Mouse (Mus musculus) T-helper 1 cell (primary cell): Measurements from ENCODE around the gene Il20ra.
"Not testable (repeated sequence)": the region's sequence is repeated elsewhere in the genome, so short reads cannot be mapped to it uniquely, and the experiment has no call there.

ENCODE experiments used
- in situ Hi-C: fragments of 300-600 bp; cut with MboI, MseI; formaldehyde crosslinking; loops from one replicate; pipeline ENCODE4 v1.15.1; 2025; ENCODE audit warnings: high pct_unique_total_duplicates

The Il20ra gene

GRCm38 (mm10) chr10:19712421-19712836, at the start of gene Il20ra:
Gene Il20ra, plus strand, starts transcription at chr10:19712570.
- in situ Hi-C loops = loop anchor here (5.0 to 10.0 kb wide), 2 partner anchors 185 to 362 kb away; no protein-coding TSS in a partner anchor

GRCm38 (mm10) chr10:19668973-19669372, 43.4 kb upstream of the Il20ra start:
- in situ Hi-C loops = no loop called here

- in situ Hi-C loops = no loop called here
Observed at GRCm38 (mm10) chr10:19672015-19672414, 40.4 kb upstream of the Il20ra start.

GRCm38 (mm10) chr10:19673146-19673545, 39.2 kb upstream of the Il20ra start:
- in situ Hi-C loops = no loop called here

- in situ Hi-C loops = no loop called here
Observed at GRCm38 (mm10) chr10:19687686-19688085, 24.7 kb upstream of the Il20ra start.

GRCm38 (mm10) chr10:19691287-19691686, 21.1 kb upstream of the Il20ra start:
- in situ Hi-C loops = loop anchor here (5.0 to 10.0 kb wide), 2 partner anchors 94 to 196 kb away; no protein-coding TSS in a partner anchor

GRCm38 (mm10) chr10:19691771-19692170, 20.6 kb upstream of the Il20ra start:
- in situ Hi-C loops = loop anchor here (5.0 to 10.0 kb wide), 2 partner anchors 94 to 197 kb away; no protein-coding TSS in a partner anchor

GRCm38 (mm10) chr10:19692332-19692731, 20.0 kb upstream of the Il20ra start:
- in situ Hi-C loops = loop anchor here (5.0 to 10.0 kb wide), 2 partner anchors 95 to 198 kb away; no protein-coding TSS in a partner anchor

GRCm38 (mm10) chr10:19692988-19693387, 19.4 kb upstream of the Il20ra start:
- in situ Hi-C loops = loop anchor here (5.0 to 10.0 kb wide), 2 partner anchors 96 to 198 kb away; no protein-coding TSS in a partner anchor

GRCm38 (mm10) chr10:19693629-19694028, 18.7 kb upstream of the Il20ra start:
- in situ Hi-C loops = loop anchor here (5.0 to 10.0 kb wide), 2 partner anchors 96 to 199 kb away; no protein-coding TSS in a partner anchor

- in situ Hi-C loops = loop anchor here (10.0 kb wide), 1 partner anchor 205 kb away; no protein-coding TSS in a partner anchor
Observed at GRCm38 (mm10) chr10:19699331-19699730, 13.0 kb upstream of the Il20ra start.

GRCm38 (mm10) chr10:19704445-19704844, 7.9 kb upstream of the Il20ra start:
- in situ Hi-C loops = no loop called here

GRCm38 (mm10) chr10:19707768-19708167, 4.6 kb upstream of the Il20ra start:
- in situ Hi-C loops = no loop called here

- in situ Hi-C loops = no loop called here
Observed at GRCm38 (mm10) chr10:19708277-19709070, 3.9 kb upstream of the Il20ra start.

GRCm38 (mm10) chr10:19711020-19711419, 1.4 kb upstream of the Il20ra start:
- in situ Hi-C loops = loop anchor here (5.0 to 10.0 kb wide), 2 partner anchors 186 to 364 kb away; no protein-coding TSS in a partner anchor

- in situ Hi-C loops = loop anchor here (5.0 to 10.0 kb wide), 2 partner anchors 186 to 363 kb away; no protein-coding TSS in a partner anchor
Observed at GRCm38 (mm10) chr10:19711551-19712171, 709 bp upstream of the Il20ra start.

GRCm38 (mm10) chr10:19718627-19719026, 6.3 kb downstream of the Il20ra start:
- in situ Hi-C loops = loop anchor here (10.0 kb wide), 1 partner anchor 356 kb away; no protein-coding TSS in a partner anchor

GRCm38 (mm10) chr10:19722320-19722719, 9.9 kb downstream of the Il20ra start:
- in situ Hi-C loops = no loop called here

- in situ Hi-C loops = no loop called here
Observed at GRCm38 (mm10) chr10:19724158-19724832, 11.9 kb downstream of the Il20ra start.

- in situ Hi-C loops = not testable (repeated sequence)
Observed at GRCm38 (mm10) chr10:19738442-19738841, 26.1 kb downstream of the Il20ra start.

GRCm38 (mm10) chr10:19745662-19746061, 33.3 kb downstream of the Il20ra start:
- in situ Hi-C loops = no loop called here
